Mouse (Mus musculus) heart, embryonic 16.5 days (tissue): Measurements from ENCODE around the gene Bbs9. TPM values are rescaled to one million over a fixed set of nuclear protein-coding genes. Genes with fewer than 3 reads are reported as not detected.

Experiments
- ATAC-seq: fragments of 200-750 bp; cut with Nextera tagmentation; replicated peaks from 2 replicates; pipeline ENCODE4 v1.8.0; 2017; ENCODE audit warnings: moderate number of reproducible peaks; ENCODE audit not compliant: insufficient read depth, low FRiP score; ENCODE audit errors: extremely low read depth
- H3K27ac ChIP-seq: fragments of 300-500 bp; sonication (generic); 2 replicates; pipeline ENCODE4 v1.5.1; 2014; ENCODE audit warnings: mild to moderate bottlenecking, low read length, control low read depth, moderate library complexity
- H3K27me3 ChIP-seq: fragments of 300-500 bp; sonication (generic); 2 replicates; pipeline ENCODE4 v1.6.1; 2014; ENCODE audit warnings: low read length, mixed read lengths; ENCODE audit not compliant: control insufficient read depth, insufficient read depth
- H3K36me3 ChIP-seq: fragments of 300-500 bp; sonication (generic); 2 replicates; pipeline ENCODE4 v1.6.1; 2014; ENCODE audit not compliant: control insufficient read depth, insufficient read depth
- H3K4me1 ChIP-seq: fragments of 300-500 bp; sonication (generic); 2 replicates; pipeline ENCODE4 v1.6.1; 2014; ENCODE audit warnings: low read length, mixed read lengths; ENCODE audit not compliant: control insufficient read depth, insufficient read depth
- H3K4me2 ChIP-seq: fragments of 300-500 bp; sonication (generic); 2 replicates; pipeline ENCODE4 v1.6.1; 2014; ENCODE audit warnings: low read depth, mild to moderate bottlenecking, control low read depth, low read length
- H3K4me3 ChIP-seq: fragments of 300-500 bp; sonication (generic); 2 replicates; pipeline ENCODE4 v1.5.1; 2014; ENCODE audit warnings: mild to moderate bottlenecking, control low read depth, low read length
- H3K9ac ChIP-seq: fragments of 300-500 bp; sonication (generic); 2 replicates; pipeline ENCODE4 v1.6.1; 2014; ENCODE audit warnings: low read length, control low read depth
- H3K9me3 ChIP-seq: fragments of 300-500 bp; sonication (generic); replicated peaks from 2 replicates; pipeline ENCODE4 v1.6.1; 2016; ENCODE audit warnings: low read length; ENCODE audit not compliant: control insufficient read depth
- WGBS: fragments of 180-500 bp; shearing (Covaris S2); extraction: QIAGEN DNeasy Blood & Tissue Kit; methylation state at CpG from one replicate; pipeline ENCODE4 v1.1.7; 2014; 5-methylcytosine and 5-hydroxymethylcytosine counted together
- polyA plus RNA-seq: library from polyadenylated mRNA; unstranded; fragments of >200 nt; fragmentation: Nextera tagmentation; extraction: Ambion mirVana; gene quantifications from 2 replicates; pipeline ENCODE4 v1.2.1, GENCODE M21; 2015

Bbs9 gene
- polyA plus RNA-seq, 1 experiment from 2014 or later, result 7.9 TPM

GRCm38 (mm10) chr9:22502972-22503371, 27.5 kb downstream of the Bbs9 start:
- H3K27me3 ChIP-seq, result no peaks in the 10 kb centered on the region
- no peaks in the 10 kb centered on the region for H3K36me3 ChIP-seq
- no peak overlapping the region for H3K4me2 ChIP-seq
- no peak overlapping the region for H3K4me3 ChIP-seq
- H3K4me1 ChIP-seq, result peaks cover 11% of the 10 kb centered on the region
- H3K27ac ChIP-seq, result no peak overlapping the region
- no peak overlapping the region for H3K9ac ChIP-seq
- ATAC-seq, result no peak
- 73% methylated on average over 2 of the region's 2 CpGs for WGBS
- no peaks in the 10 kb centered on the region for H3K9me3 ChIP-seq

GRCm38 (mm10) chr9:22503581-22503980, 28.1 kb downstream of the Bbs9 start:
- ATAC-seq, result no peak
- H3K4me2 ChIP-seq, result no peak overlapping the region
- no peaks in the 10 kb centered on the region for H3K9me3 ChIP-seq
- no peaks in the 10 kb centered on the region for H3K36me3 ChIP-seq
- 82% methylated on average over 5 of the region's 5 CpGs for WGBS
- no peak overlapping the region for H3K9ac ChIP-seq
- H3K4me3 ChIP-seq, result no peak overlapping the region
- no peak overlapping the region for H3K27ac ChIP-seq
- no peaks in the 10 kb centered on the region for H3K27me3 ChIP-seq
- peaks cover 11% of the 10 kb centered on the region for H3K4me1 ChIP-seq

GRCm38 (mm10) chr9:22505574-22505973, 30.1 kb downstream of the Bbs9 start:
- no peak overlapping the region for H3K4me3 ChIP-seq
- H3K4me1 ChIP-seq, result peaks cover 11% of the 10 kb centered on the region
- no peak overlapping the region for H3K4me2 ChIP-seq
- 49% methylated on average over 2 of the region's 2 CpGs for WGBS
- H3K36me3 ChIP-seq, result no peaks in the 10 kb centered on the region
- H3K27ac ChIP-seq, result no peak overlapping the region
- no peak for ATAC-seq
- H3K9ac ChIP-seq, result no peak overlapping the region
- no peaks in the 10 kb centered on the region for H3K27me3 ChIP-seq
- H3K9me3 ChIP-seq, result no peaks in the 10 kb centered on the region

GRCm38 (mm10) chr9:22515076-22515475, 39.6 kb downstream of the Bbs9 start:
- ATAC-seq, result no peak
- Histone ChIP-seq H3K4me3 (no peak overlapping the region), H3K27ac (no peak overlapping the region), H3K36me3 (no peaks in the 10 kb centered on the region), H3K4me1 (no peaks in the 10 kb centered on the region), H3K9ac (no peak overlapping the region), H3K27me3 (no peaks in the 10 kb centered on the region), H3K9me3 (no peaks in the 10 kb centered on the region), H3K4me2 (no peak overlapping the region)
- 75% methylated on average over 4 of the region's 4 CpGs for WGBS

GRCm38 (mm10) chr9:22518394-22519041, 43.0 kb downstream of the Bbs9 start:
- 91% methylated on average over 3 of the region's 3 CpGs for WGBS
- H3K36me3 ChIP-seq, result no peaks in the 10 kb centered on the region
- H3K9me3 ChIP-seq, result peaks cover 7% of the 10 kb centered on the region
- no peak overlapping the region for H3K4me2 ChIP-seq
- no peak for ATAC-seq
- H3K4me3 ChIP-seq, result no peak overlapping the region
- no peaks in the 10 kb centered on the region for H3K27me3 ChIP-seq
- H3K27ac ChIP-seq, result no peak overlapping the region
- H3K9ac ChIP-seq, result no peak overlapping the region
- H3K4me1 ChIP-seq, result no peaks in the 10 kb centered on the region

GRCm38 (mm10) chr9:22523460-22523859, 47.9 kb downstream of the Bbs9 start:
- peaks cover 7% of the 10 kb centered on the region for H3K9me3 ChIP-seq
- H3K27me3 ChIP-seq, result no peaks in the 10 kb centered on the region
- no peak overlapping the region for H3K4me3 ChIP-seq
- 93% methylated on average over 1 of the region's 1 CpGs for WGBS
- no peaks in the 10 kb centered on the region for H3K36me3 ChIP-seq
- no peak overlapping the region for H3K27ac ChIP-seq
- no peaks in the 10 kb centered on the region for H3K4me1 ChIP-seq
- H3K9ac ChIP-seq, result no peak overlapping the region
- no peak overlapping the region for H3K4me2 ChIP-seq
- no peak for ATAC-seq

- Histone ChIP-seq H3K4me1 (no peaks in the 10 kb centered on the region), H3K9ac (no peak overlapping the region), H3K4me2 (no peak overlapping the region), H3K27me3 (no peaks in the 10 kb centered on the region), H3K36me3 (no peaks in the 10 kb centered on the region), H3K27ac (no peak overlapping the region), H3K4me3 (no peak overlapping the region), H3K9me3 (no peaks in the 10 kb centered on the region)
- 56% methylated on average over 3 of the region's 3 CpGs for WGBS
- no peak for ATAC-seq
Observed at GRCm38 (mm10) chr9:22530734-22531489, 55.4 kb downstream of the Bbs9 start.

- no peaks in the 10 kb centered on the region for H3K4me1 ChIP-seq
- no peak overlapping the region for H3K27ac ChIP-seq
- no peaks in the 10 kb centered on the region for H3K27me3 ChIP-seq
- H3K9ac ChIP-seq, result no peak overlapping the region
- no peaks in the 10 kb centered on the region for H3K9me3 ChIP-seq
- no peak overlapping the region for H3K4me2 ChIP-seq
- no peak overlapping the region for H3K4me3 ChIP-seq
- ATAC-seq, result no peak
- 86% methylated on average over 5 of the region's 5 CpGs for WGBS
- H3K36me3 ChIP-seq, result no peaks in the 10 kb centered on the region
Observed at GRCm38 (mm10) chr9:22532112-22532511, 56.6 kb downstream of the Bbs9 start.

- Histone ChIP-seq H3K4me3 (no peak overlapping the region), H3K4me1 (no peaks in the 10 kb centered on the region), H3K27me3 (no peaks in the 10 kb centered on the region), H3K9ac (no peak overlapping the region), H3K27ac (no peak overlapping the region), H3K9me3 (no peaks in the 10 kb centered on the region), H3K4me2 (no peak overlapping the region), H3K36me3 (no peaks in the 10 kb centered on the region)
- WGBS, result 45% methylated on average over 9 of the region's 9 CpGs
- peak; percentile 52; the same call in 1 of the 2 replicates for ATAC-seq
Observed at GRCm38 (mm10) chr9:22532810-22533447, 57.4 kb downstream of the Bbs9 start.
